Mouse (Mus musculus) kidney, adult 18-20 months (tissue): ENCODE results near the gene C1rl.
"Not testable (repeated sequence)": the region's sequence is repeated elsewhere in the genome, so short reads cannot be mapped to it uniquely, and the experiment has no call there.

Source experiments
- DNase-seq: peaks from one replicate; pipeline ENCODE4 v3.0.0; 2021

C1rl gene

GRCm38 (mm10) chr6:124492842-124493561 lies at the start of gene C1rl:
Gene C1rl (plus strand): TSS chr6:124493113.
- peak; percentile 89 for DNase-seq

GRCm38 (mm10) chr6:124443338-124443737 lies 49.6 kb upstream of the C1rl start:
- DNase-seq, result no peak

GRCm38 (mm10) chr6:124446024-124446423 lies 46.9 kb upstream of the C1rl start:
- no peak for DNase-seq

GRCm38 (mm10) chr6:124446459-124446858 lies 46.5 kb upstream of the C1rl start:
- DNase-seq, result no peak

GRCm38 (mm10) chr6:124447356-124447755 lies 45.6 kb upstream of the C1rl start:
- DNase-seq, result no peak

- DNase-seq, result no peak
Observed at GRCm38 (mm10) chr6:124448186-124448852, 44.6 kb upstream of the C1rl start.

- no peak for DNase-seq
Observed at GRCm38 (mm10) chr6:124448959-124449667, 43.8 kb upstream of the C1rl start.

- DNase-seq, result no peak
Observed at GRCm38 (mm10) chr6:124449668-124450383, 43.1 kb upstream of the C1rl start.

- no peak for DNase-seq
Observed at GRCm38 (mm10) chr6:124451995-124452394, 40.9 kb upstream of the C1rl start.

- peak; percentile 51 for DNase-seq
Observed at GRCm38 (mm10) chr6:124453756-124454155, 39.2 kb upstream of the C1rl start.

GRCm38 (mm10) chr6:124456243-124456642 lies 36.7 kb upstream of the C1rl start:
- no peak for DNase-seq

- DNase-seq, result no peak
Observed at GRCm38 (mm10) chr6:124457827-124458226, 35.1 kb upstream of the C1rl start.

GRCm38 (mm10) chr6:124458505-124458904 lies 34.4 kb upstream of the C1rl start:
- no peak for DNase-seq

GRCm38 (mm10) chr6:124459388-124459787 lies 33.5 kb upstream of the C1rl start:
- no peak for DNase-seq

GRCm38 (mm10) chr6:124463881-124464291 lies 29.0 kb upstream of the C1rl start:
- DNase-seq, result no peak

GRCm38 (mm10) chr6:124464305-124465271 lies 28.3 kb upstream of the C1rl start, which contains the start of gene Clstn3:
Gene Clstn3 (minus strand): TSS chr6:124464794.
- DNase-seq, result peak; percentile 57

GRCm38 (mm10) chr6:124465299-124465698 lies 27.6 kb upstream of the C1rl start:
- no peak for DNase-seq

GRCm38 (mm10) chr6:124465729-124466128 lies 27.2 kb upstream of the C1rl start:
- DNase-seq, result no peak

GRCm38 (mm10) chr6:124471121-124471520 lies 21.8 kb upstream of the C1rl start:
- no peak for DNase-seq

- DNase-seq, result not testable (repeated sequence)
Observed at GRCm38 (mm10) chr6:124471783-124472638, 20.9 kb upstream of the C1rl start.

- DNase-seq, result peak; percentile 72
Observed at GRCm38 (mm10) chr6:124472801-124473200, 20.1 kb upstream of the C1rl start.
